Mouse (Mus musculus): ENCODE data around the gene Stt3a. TPM values are rescaled to one million over a fixed set of nuclear protein-coding genes. Genes with fewer than 3 reads are reported as not detected.

The Stt3a gene
- polyA plus RNA-seq, 1 experiment: 204 TPM

- no peaks in the 10 kb centered on the region for H3K27me3 ChIP-seq (ENCODE audit: control insufficient read depth, insufficient read depth, insufficient read length)
- peak within 1 kb of the TSS; percentile 86 for H3K4me2 ChIP-seq (ENCODE audit: low read depth)
- peak within 1 kb of the TSS; percentile 69 for H3K4me3 ChIP-seq
- H3K79me2 ChIP-seq (ENCODE audit: control insufficient read depth, insufficient read depth): peaks cover 8% of the 10 kb centered on the region
- peaks cover 13% of the 10 kb centered on the region for H3K36me3 ChIP-seq (ENCODE audit: control insufficient read depth, insufficient read depth)
- TF ChIP-seq MYOG (IDR thresholded peaks at IDR 0.05; ENCODE audit: control insufficient read depth in 1 of 3, insufficient read depth in 1 of 3, insufficient read length in 2 of 3, low read depth in 2 of 3) (no peak), SRF (IDR thresholded peaks at IDR 0.05; ENCODE audit: control insufficient read depth, insufficient read length, low read depth) (no peak), E2F4 (IDR thresholded peaks at IDR 0.05; ENCODE audit: insufficient read depth) (no peak), USF1 (IDR thresholded peaks at IDR 0.05; ENCODE audit: low read depth) (no peak), TCF3 (IDR thresholded peaks at IDR 0.05; ENCODE audit: insufficient read length, low read depth) (no peak), MYOD1 (IDR thresholded peaks at IDR 0.05; ENCODE audit: control insufficient read depth in 1 of 3, insufficient read length in 2 of 3, low read depth in 2 of 3) (no peak), POLR2A (IDR thresholded peaks at IDR 0.05; ENCODE audit: insufficient read length, low read depth) (no peak), POLR2AphosphoS2 (IDR thresholded peaks at IDR 0.05; ENCODE audit: insufficient read length, low read depth) (no peak), TCF12 (IDR thresholded peaks at IDR 0.05; ENCODE audit: insufficient read depth, poor library complexity, severe bottlenecking) (no peak), REST (IDR thresholded peaks at IDR 0.05; ENCODE audit: insufficient read depth, insufficient read length) (no peak), MAX (IDR thresholded peaks at IDR 0.05; ENCODE audit: low read depth) (no peak), CEBPB (IDR thresholded peaks at IDR 0.05; ENCODE audit: insufficient read depth, poor library complexity, severe bottlenecking) (no peak)
- peak within 1 kb of the TSS; percentile 71 for H3ac ChIP-seq (ENCODE audit: control insufficient read depth, insufficient read length)
These were observed 40.3 kb downstream of the Stt3a start, which contains the start of gene Chek1 for GRCm38 (mm10) chr9:36727034-36727755. Gene Chek1, minus strand, starts transcription at chr9:36727065.

- peak; percentile 81 for TF ChIP-seq POLR2AphosphoS2 (IDR thresholded peaks at IDR 0.05; ENCODE audit: insufficient read length, low read depth)
- peak; percentile 89 for TF ChIP-seq E2F4 (IDR thresholded peaks at IDR 0.05; ENCODE audit: insufficient read depth)
- no peak for TF ChIP-seq MYOG (IDR thresholded peaks at IDR 0.05; ENCODE audit: control insufficient read depth in 1 of 3, insufficient read depth in 1 of 3, insufficient read length in 2 of 3, low read depth in 2 of 3)
- peak; percentile 74 for TF ChIP-seq POLR2A (IDR thresholded peaks at IDR 0.05; ENCODE audit: insufficient read length, low read depth)
- no peak for TF ChIP-seq SRF (IDR thresholded peaks at IDR 0.05; ENCODE audit: control insufficient read depth, insufficient read length, low read depth)
- TF ChIP-seq MYOD1 (IDR thresholded peaks at IDR 0.05; ENCODE audit: control insufficient read depth in 1 of 3, insufficient read length in 2 of 3, low read depth in 2 of 3): peak in 1 of 3 experiments; percentile 28
- TF ChIP-seq TCF3 (IDR thresholded peaks at IDR 0.05; ENCODE audit: insufficient read length, low read depth): no peak
- peak; percentile 49; the same call in 1 of the 2 replicates for TF ChIP-seq CEBPB (IDR thresholded peaks at IDR 0.05; ENCODE audit: insufficient read depth, poor library complexity, severe bottlenecking)
These were observed 41.1 kb downstream of the Stt3a start for GRCm38 (mm10) chr9:36726131-36727033.

GRCm38 (mm10) chr9:36716624-36717023 lies 50.9 kb downstream of the Stt3a start:
- Histone ChIP-seq H3K36me3 (ENCODE audit: control insufficient read depth, insufficient read depth) (peaks cover 11% of the 10 kb centered on the region), H3K27me3 (ENCODE audit: control insufficient read depth, insufficient read depth, insufficient read length) (no peaks in the 10 kb centered on the region), H3K79me2 (ENCODE audit: control insufficient read depth, insufficient read depth) (no peaks in the 10 kb centered on the region), H3K4me2 (ENCODE audit: low read depth) (no peak overlapping the region), H3ac (ENCODE audit: control insufficient read depth, insufficient read length) (no peak overlapping the region), H3K4me3 (no peak overlapping the region)
- TF ChIP-seq MAX (IDR thresholded peaks at IDR 0.05; ENCODE audit: low read depth) (no peak), POLR2A (IDR thresholded peaks at IDR 0.05; ENCODE audit: insufficient read length, low read depth) (no peak), E2F4 (IDR thresholded peaks at IDR 0.05; ENCODE audit: insufficient read depth) (no peak), TCF3 (IDR thresholded peaks at IDR 0.05; ENCODE audit: insufficient read length, low read depth) (no peak), USF1 (IDR thresholded peaks at IDR 0.05; ENCODE audit: low read depth) (no peak), POLR2AphosphoS2 (IDR thresholded peaks at IDR 0.05; ENCODE audit: insufficient read length, low read depth) (no peak), MYOD1 (IDR thresholded peaks at IDR 0.05; ENCODE audit: control insufficient read depth in 1 of 3, insufficient read length in 2 of 3, low read depth in 2 of 3) (no peak), SRF (IDR thresholded peaks at IDR 0.05; ENCODE audit: control insufficient read depth, insufficient read length, low read depth) (no peak), REST (IDR thresholded peaks at IDR 0.05; ENCODE audit: insufficient read depth, insufficient read length) (no peak), MYOG (IDR thresholded peaks at IDR 0.05; ENCODE audit: control insufficient read depth in 1 of 3, insufficient read depth in 1 of 3, insufficient read length in 2 of 3, low read depth in 2 of 3) (no peak), CEBPB (IDR thresholded peaks at IDR 0.05; ENCODE audit: insufficient read depth, poor library complexity, severe bottlenecking) (no peak), TCF12 (IDR thresholded peaks at IDR 0.05; ENCODE audit: insufficient read depth, poor library complexity, severe bottlenecking) (no peak)

More at GRCm38 (mm10) chr9:36726131-36727033, 41.1 kb downstream of the Stt3a start:
- peak overlapping the region; percentile 69 for H3K4me3 ChIP-seq
- H3K36me3 ChIP-seq (ENCODE audit: control insufficient read depth, insufficient read depth): peaks cover 6% of the 10 kb centered on the region
- no peaks in the 10 kb centered on the region for H3K27me3 ChIP-seq (ENCODE audit: control insufficient read depth, insufficient read depth, insufficient read length)
- H3K4me2 ChIP-seq (ENCODE audit: low read depth): peak overlapping the region; percentile 86
- peak overlapping the region; percentile 71 for H3ac ChIP-seq (ENCODE audit: control insufficient read depth, insufficient read length)
- H3K79me2 ChIP-seq (ENCODE audit: control insufficient read depth, insufficient read depth): peaks cover 8% of the 10 kb centered on the region

GRCm38 (mm10) chr9:36707304-36707703 lies 60.2 kb downstream of the Stt3a start:
- H3ac ChIP-seq (ENCODE audit: control insufficient read depth, insufficient read length): no peak overlapping the region
- H3K79me2 ChIP-seq (ENCODE audit: control insufficient read depth, insufficient read depth): no peaks in the 10 kb centered on the region
- no peak overlapping the region for H3K4me2 ChIP-seq (ENCODE audit: low read depth)
- H3K36me3 ChIP-seq (ENCODE audit: control insufficient read depth, insufficient read depth): no peaks in the 10 kb centered on the region
- TF ChIP-seq MYOG (IDR thresholded peaks at IDR 0.05; ENCODE audit: control insufficient read depth in 1 of 3, insufficient read depth in 1 of 3, insufficient read length in 2 of 3, low read depth in 2 of 3) (no peak), E2F4 (IDR thresholded peaks at IDR 0.05; ENCODE audit: insufficient read depth) (no peak), TCF12 (IDR thresholded peaks at IDR 0.05; ENCODE audit: insufficient read depth, poor library complexity, severe bottlenecking) (no peak), POLR2A (IDR thresholded peaks at IDR 0.05; ENCODE audit: insufficient read length, low read depth) (no peak), POLR2AphosphoS2 (IDR thresholded peaks at IDR 0.05; ENCODE audit: insufficient read length, low read depth) (no peak), MYOD1 (IDR thresholded peaks at IDR 0.05; ENCODE audit: control insufficient read depth in 1 of 3, insufficient read length in 2 of 3, low read depth in 2 of 3) (no peak), REST (IDR thresholded peaks at IDR 0.05; ENCODE audit: insufficient read depth, insufficient read length) (no peak), SRF (IDR thresholded peaks at IDR 0.05; ENCODE audit: control insufficient read depth, insufficient read length, low read depth) (no peak), CEBPB (IDR thresholded peaks at IDR 0.05; ENCODE audit: insufficient read depth, poor library complexity, severe bottlenecking) (no peak), USF1 (IDR thresholded peaks at IDR 0.05; ENCODE audit: low read depth) (no peak), MAX (IDR thresholded peaks at IDR 0.05; ENCODE audit: low read depth) (no peak), TCF3 (IDR thresholded peaks at IDR 0.05; ENCODE audit: insufficient read length, low read depth) (no peak)
- no peak overlapping the region for H3K4me3 ChIP-seq
- H3K27me3 ChIP-seq (ENCODE audit: control insufficient read depth, insufficient read depth, insufficient read length): no peaks in the 10 kb centered on the region
